Mouse (Mus musculus) gastrocnemius, postnatal 25 days (tissue): ENCODE measurements at regions not wholly inside any gene's neighbourhood (a gene's known extent, or its start where the extent isn't known, plus 50 kb on each side); places are given as distances from the start of the nearest gene placed in this dataset.

ENCODE experiments used
- DNase-seq: peaks from one replicate; pipeline ENCODE4 v3.0.0; 2022

GRCm38 (mm10) chr13:115425610-115426562 is 324.1 kb upstream of the Itga1 start:
- no peak for DNase-seq

DNA sequence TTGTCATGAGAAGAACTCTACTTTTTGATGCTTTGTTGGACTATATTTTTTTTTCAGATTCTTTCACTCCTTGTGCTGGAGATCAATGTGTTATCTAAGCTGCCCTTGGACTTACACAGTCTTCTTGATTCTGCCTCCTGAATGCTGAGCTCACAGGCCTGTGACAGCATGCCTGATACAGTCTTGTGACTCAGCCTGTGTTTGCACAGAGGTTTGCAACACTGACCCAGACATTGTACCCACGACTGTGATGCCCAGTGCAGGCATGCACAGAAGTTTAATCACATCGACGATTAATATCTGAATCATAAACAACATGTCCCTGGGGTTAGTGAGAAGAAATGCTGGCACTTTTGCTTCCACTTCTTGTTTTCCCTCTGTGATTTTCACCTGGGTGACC is 322.0 kb upstream of the Itga1 start:
- no peak for DNase-seq

GRCm38 (mm10) chr13:115421483-115421882 is 319.7 kb upstream of the Itga1 start:
- no peak for DNase-seq

DNA sequence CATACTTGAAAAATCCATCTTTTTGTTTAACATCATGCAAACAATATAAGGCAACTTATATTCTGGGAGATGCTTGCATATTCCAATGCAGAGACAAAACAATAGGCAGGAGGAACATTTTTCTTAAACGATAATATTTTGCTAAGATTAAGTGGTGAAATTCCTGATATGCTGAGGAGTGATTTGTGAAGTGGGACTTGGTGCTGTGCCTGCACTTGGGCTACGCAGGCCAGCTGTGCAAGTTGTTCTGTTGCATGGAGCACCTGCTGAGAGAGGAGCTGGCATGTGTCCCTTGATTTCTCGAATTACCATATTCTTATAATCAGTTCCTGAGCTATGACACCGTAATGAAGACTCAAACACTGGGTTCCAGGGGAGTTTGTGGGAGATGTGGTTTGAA is 316.1 kb upstream of the Itga1 start:
- DNase-seq: no peak

GRCm38 (mm10) chr13:115413721-115414531 is 312.2 kb upstream of the Itga1 start:
- no peak for DNase-seq

DNA sequence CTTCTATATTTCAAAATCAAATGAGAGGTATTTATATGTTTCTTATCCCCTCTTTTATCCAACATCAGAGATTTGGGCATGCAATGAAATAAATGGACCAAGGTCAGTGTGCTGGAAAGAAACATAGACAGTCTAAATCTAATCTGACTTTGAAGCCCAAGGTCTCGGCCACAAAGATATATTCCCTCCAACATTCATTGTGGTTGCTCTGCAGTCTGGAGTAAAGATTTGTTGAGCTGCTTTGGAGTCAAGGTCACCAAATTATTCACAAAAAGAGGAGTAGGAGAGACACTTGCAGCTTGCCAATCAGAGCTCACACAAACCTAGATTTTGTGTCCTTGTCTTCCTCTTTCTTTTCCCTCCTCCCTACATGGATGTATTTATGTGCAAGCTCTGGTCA is 304.2 kb upstream of the Itga1 start:
- DNase-seq: no peak

GRCm38 (mm10) chr13:115400706-115401215 is 299.0 kb upstream of the Itga1 start:
- DNase-seq: no peak

DNA sequence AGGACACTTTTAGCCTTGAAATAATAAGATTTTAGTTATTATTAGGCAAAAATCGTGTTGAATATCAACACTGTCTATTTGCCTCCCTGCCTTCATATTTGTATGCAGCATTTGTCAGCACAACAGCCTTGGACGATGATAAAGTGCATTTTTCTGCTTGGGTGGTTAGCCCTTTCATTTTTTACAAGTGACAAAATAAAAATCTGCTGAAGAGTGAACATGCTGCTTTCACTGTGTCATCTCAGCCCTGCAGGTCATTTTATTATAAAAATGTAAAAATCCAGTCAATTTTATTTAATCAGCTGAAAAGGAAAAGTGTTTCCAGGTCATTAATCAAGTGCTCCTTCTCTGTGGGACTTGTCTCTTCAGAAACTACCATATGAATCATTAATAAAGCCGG is 277.9 kb upstream of the Itga1 start:
- DNase-seq: no peak

DNA sequence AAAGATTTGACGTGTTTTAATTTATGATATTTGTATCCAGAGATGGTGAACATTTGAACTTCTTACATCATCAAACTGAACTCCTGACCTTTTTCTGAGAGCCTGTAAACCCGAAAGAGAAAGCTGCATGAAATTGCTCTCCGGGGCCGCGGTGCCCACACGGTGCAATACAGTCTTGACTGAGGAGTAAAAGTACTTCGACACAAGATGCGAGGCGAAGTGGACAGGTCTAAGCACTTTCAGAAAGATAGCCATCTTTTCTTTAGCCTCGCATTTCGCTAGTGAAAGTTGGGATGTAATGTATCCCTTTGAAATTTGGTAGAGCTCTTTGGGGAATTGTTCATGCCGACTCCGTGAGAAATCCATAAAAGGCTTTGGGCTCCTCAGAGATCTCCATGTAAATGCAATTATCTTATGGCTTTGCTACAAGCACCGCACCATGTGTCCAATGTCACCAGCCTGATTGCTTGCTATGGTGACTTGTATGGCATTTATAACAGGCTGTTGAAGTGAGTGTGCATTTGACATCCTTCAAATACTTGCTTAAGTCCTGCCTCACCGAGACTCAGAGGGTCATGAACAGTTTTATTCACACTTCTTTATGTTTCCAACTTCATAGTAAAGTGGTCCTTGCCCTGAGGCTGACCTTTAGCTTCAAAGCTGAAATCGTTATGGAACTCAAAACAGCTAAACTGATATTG is 274.6 kb upstream of the Itga1 start:
- DNase-seq: no peak

GRCm38 (mm10) chr13:115361457-115361856 is 259.7 kb upstream of the Itga1 start:
- DNase-seq: no peak

GRCm38 (mm10) chr13:115347022-115347398 is 245.2 kb upstream of the Itga1 start:
- DNase-seq: no peak

- DNase-seq: no peak
Measured at GRCm38 (mm10) chr13:115346115-115347021, 244.6 kb upstream of the Itga1 start.

- DNase-seq: no peak
Measured at GRCm38 (mm10) chr13:115329000-115329960, 227.5 kb upstream of the Itga1 start.

DNA sequence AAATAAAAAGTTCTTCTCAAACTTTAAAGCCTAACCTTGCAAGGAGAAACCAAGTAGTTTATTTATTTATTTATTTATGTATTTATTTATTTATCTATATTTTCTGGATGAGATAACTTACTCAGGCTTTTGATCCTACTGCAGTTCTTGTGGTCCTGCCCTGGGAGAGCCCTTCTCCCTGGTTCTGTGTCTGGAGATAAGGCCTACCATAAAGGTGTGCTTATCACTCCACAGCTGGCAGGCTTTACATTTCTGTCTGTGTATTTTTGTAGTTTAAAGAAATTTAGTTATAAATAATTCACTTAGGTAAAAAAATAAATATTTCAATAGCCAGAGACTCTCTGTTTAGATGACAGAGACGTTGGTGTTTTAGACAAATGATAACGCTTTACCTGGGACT is 224.5 kb upstream of the Itga1 start:
- no peak for DNase-seq

DNA sequence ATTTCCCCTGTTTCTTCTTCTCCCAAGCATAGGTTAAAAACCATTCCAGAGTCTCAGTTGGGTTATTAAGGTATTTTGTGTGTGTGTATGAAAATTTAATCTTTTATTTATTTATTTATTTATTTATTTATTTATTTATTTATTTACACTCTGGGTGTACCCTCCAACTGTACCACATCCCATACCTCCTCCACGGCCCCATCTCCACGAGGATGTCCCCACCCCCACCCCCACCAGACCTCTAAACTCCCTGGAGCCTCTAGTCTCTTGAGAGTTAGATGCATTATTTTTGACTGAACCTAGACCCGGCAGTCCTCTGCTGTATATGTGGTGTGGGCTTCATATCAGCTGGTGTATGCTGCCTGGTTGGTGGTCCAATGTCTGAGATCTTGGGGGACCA is 214.9 kb upstream of the Itga1 start:
- no peak for DNase-seq

- DNase-seq: no peak
Measured at GRCm38 (mm10) chr13:115308586-115308985, 206.8 kb upstream of the Itga1 start.

DNA sequence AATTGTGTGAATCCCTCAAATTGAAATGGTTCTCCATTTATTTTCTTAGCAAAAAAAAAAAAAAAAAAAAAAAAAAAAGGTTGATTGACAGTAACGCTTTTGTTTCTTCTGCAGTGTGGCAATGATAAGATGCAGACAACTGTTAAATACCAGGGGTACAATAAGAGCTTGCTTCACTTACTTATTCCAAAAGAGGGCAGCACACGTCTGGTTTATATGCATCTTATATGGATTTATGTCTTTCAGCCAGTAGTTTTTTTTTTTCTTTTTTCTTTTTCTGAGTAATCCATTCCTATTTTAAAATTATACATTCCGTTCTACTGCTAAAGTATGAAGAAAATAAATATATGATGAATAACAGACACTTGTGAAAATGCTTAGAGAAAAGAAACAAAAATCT is 185.6 kb upstream of the Itga1 start:
- no peak for DNase-seq

DNA sequence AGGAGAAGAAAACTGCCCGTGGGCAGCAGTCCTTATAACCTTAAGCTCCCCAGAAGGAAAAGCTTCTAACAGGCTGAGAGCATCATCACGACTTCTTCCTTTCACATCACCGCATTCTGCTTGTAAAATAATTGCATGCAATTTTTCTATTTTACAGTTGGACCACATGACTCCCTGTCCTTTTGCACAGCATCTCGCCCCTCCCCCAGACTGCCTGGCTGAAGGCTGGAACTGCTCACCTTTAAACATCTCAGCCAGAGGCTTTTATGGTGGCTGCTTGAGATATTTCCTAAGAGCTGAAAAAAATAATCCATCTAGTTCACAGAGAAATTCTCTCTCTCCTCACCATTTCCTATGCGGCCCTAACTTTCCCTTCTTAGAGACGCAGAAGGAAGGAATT is 164.4 kb upstream of the Itga1 start:
- no peak for DNase-seq

- no peak for DNase-seq
Measured at GRCm38 (mm10) chr13:115257345-115257744, 155.6 kb upstream of the Itga1 start.

GRCm38 (mm10) chr13:115252541-115252940 is 150.8 kb upstream of the Itga1 start:
- DNase-seq: no peak
